Mouse (Mus musculus): ENCODE results near the gene Klhl8.

- TF ChIP-seq CTCF (IDR thresholded peaks at IDR 0.05; ENCODE audit: low read depth, low read length), result no peak
- no peak for TF ChIP-seq GATA1 (IDR thresholded peaks at IDR 0.05; ENCODE audit: borderline replicate concordance, low read length)
- no peak for TF ChIP-seq TAL1 (conservative IDR thresholded peaks at IDR 0.05; ENCODE audit: low read depth, low read length)
- no peak for TF ChIP-seq GATA2 (IDR thresholded peaks at IDR 0.05; ENCODE audit: borderline replicate concordance, low read depth, low read length)
These were observed 43.6 kb upstream of the Klhl8 start for GRCm38 (mm10) chr5:103954638-103955037.
